Mouse (Mus musculus) hindbrain, embryonic 12.5 days (tissue): ENCODE measurements around the gene Dynll1. TPM values are rescaled to one million over a fixed set of nuclear protein-coding genes. Genes with fewer than 3 reads are reported as not detected.
A peak's percentile ranks its signal among the peaks of the same experiment; 100 is the strongest.

Experiments
- ATAC-seq: fragments of 200-750 bp; cut with Nextera tagmentation; 2 replicates; pipeline ENCODE4 v1.8.0; 2017; ENCODE audit warnings: moderate TSS enrichment; ENCODE audit not compliant: low FRiP score
- H3K27ac ChIP-seq: fragments of 300-500 bp; sonication (generic); 2 replicates; pipeline ENCODE4 v1.5.1; 2016; ENCODE audit warnings: mild to moderate bottlenecking
- H3K27me3 ChIP-seq: fragments of 300-500 bp; sonication (generic); 2 replicates; pipeline ENCODE4 v1.6.1; 2016; ENCODE audit warnings: mild to moderate bottlenecking
- H3K36me3 ChIP-seq: fragments of 300-500 bp; sonication (generic); 2 replicates; pipeline ENCODE4 v1.6.1; 2016; ENCODE audit warnings: mild to moderate bottlenecking
- H3K4me1 ChIP-seq: fragments of 300-500 bp; sonication (generic); 2 replicates; pipeline ENCODE4 v1.6.1; 2016
- H3K4me2 ChIP-seq: fragments of 300-500 bp; sonication (generic); replicated peaks from 2 replicates; pipeline ENCODE4 v1.6.1; 2016; ENCODE audit warnings: mild to moderate bottlenecking
- H3K4me3 ChIP-seq: fragments of 300-500 bp; sonication (generic); 2 replicates; pipeline ENCODE4 v1.5.1; 2016; ENCODE audit warnings: mild to moderate bottlenecking
- H3K9ac ChIP-seq: fragments of 300-500 bp; sonication (generic); 2 replicates; pipeline ENCODE4 v1.6.1; 2016; ENCODE audit warnings: mild to moderate bottlenecking, moderate library complexity
- H3K9me3 ChIP-seq: fragments of 300-500 bp; sonication (generic); replicated peaks from 2 replicates; pipeline ENCODE4 v1.6.1; 2016; ENCODE audit warnings: mild to moderate bottlenecking
- WGBS: fragments of 180-500 bp; shearing (Covaris S2); methylation state at CpG from one replicate; pipeline ENCODE4 v1.1.7; 2016; 5-methylcytosine and 5-hydroxymethylcytosine counted together
- polyA plus RNA-seq: library from polyadenylated mRNA; unstranded; fragments of >200 nt; fragmentation: Nextera tagmentation; extraction: Ambion mirVana; gene quantifications from 2 replicates; pipeline ENCODE4 v1.2.1, GENCODE M21; 2016

Dynll1 gene
- polyA plus RNA-seq, 1 experiment from 2014 or later, result 1,383 TPM

- peak; percentile 91 for ATAC-seq
- H3K4me1 ChIP-seq, result peaks cover 33% of the 10 kb centered on the region
Observed at GRCm38 (mm10) chr5:115272812-115273548, 27.8 kb downstream of the Dynll1 start, which contains the start of gene Rnf10. Rnf10 (minus strand) TSS chr5:115272898.

GRCm38 (mm10) chr5:115271931-115272811 lies 28.6 kb downstream of the Dynll1 start:
- under 1% methylated on average over 75 of the region's 77 CpGs for WGBS
- peaks cover 9% of the 10 kb centered on the region for H3K36me3 ChIP-seq
- H3K4me2 ChIP-seq, result peak overlapping the region; percentile 91
- no peaks in the 10 kb centered on the region for H3K27me3 ChIP-seq
- H3K9me3 ChIP-seq, result no peaks in the 10 kb centered on the region
- peaks cover 33% of the 10 kb centered on the region for H3K4me1 ChIP-seq
- H3K9ac ChIP-seq, result peak overlapping the region; percentile 99
- H3K27ac ChIP-seq, result peak overlapping the region; percentile 87
- peak overlapping the region; percentile 100 for H3K4me3 ChIP-seq
- ATAC-seq, result peak; percentile 63; the same call in 1 of the 2 replicates

More at GRCm38 (mm10) chr5:115272812-115273548, 27.8 kb downstream of the Dynll1 start, which contains the start of gene Rnf10:
- 14% methylated on average over 26 of the region's 26 CpGs for WGBS
- H3K27ac ChIP-seq, result peak within 1 kb of the TSS; percentile 87
- H3K4me2 ChIP-seq, result peak within 1 kb of the TSS; percentile 91
- H3K9me3 ChIP-seq, result no peaks in the 10 kb centered on the region
- peak within 1 kb of the TSS; percentile 99 for H3K9ac ChIP-seq
- H3K36me3 ChIP-seq, result peaks cover 9% of the 10 kb centered on the region
- H3K4me3 ChIP-seq, result peak within 1 kb of the TSS; percentile 100
- H3K27me3 ChIP-seq, result no peaks in the 10 kb centered on the region

GRCm38 (mm10) chr5:115269969-115270368 lies 30.8 kb downstream of the Dynll1 start:
- peak overlapping the region; percentile 91 for H3K4me2 ChIP-seq
- WGBS, result 100% methylated on average over 1 of the region's 1 CpGs
- peak overlapping the region; percentile 8; the same call in 1 of the 2 replicates for H3K4me3 ChIP-seq
- H3K4me1 ChIP-seq, result peaks cover 41% of the 10 kb centered on the region
- no peaks in the 10 kb centered on the region for H3K27me3 ChIP-seq
- peaks cover 22% of the 10 kb centered on the region for H3K36me3 ChIP-seq
- peak overlapping the region; percentile 35; the same call in 1 of the 2 replicates for H3K9ac ChIP-seq
- no peak overlapping the region for H3K27ac ChIP-seq
- no peak for ATAC-seq
- no peaks in the 10 kb centered on the region for H3K9me3 ChIP-seq

GRCm38 (mm10) chr5:115268266-115268665 lies 32.5 kb downstream of the Dynll1 start:
- H3K27me3 ChIP-seq, result no peaks in the 10 kb centered on the region
- H3K36me3 ChIP-seq, result peaks cover 24% of the 10 kb centered on the region
- no peak overlapping the region for H3K4me2 ChIP-seq
- ATAC-seq, result no peak
- H3K9ac ChIP-seq, result no peak overlapping the region
- peaks cover 38% of the 10 kb centered on the region for H3K4me1 ChIP-seq
- no peaks in the 10 kb centered on the region for H3K9me3 ChIP-seq
- no peak overlapping the region for H3K27ac ChIP-seq
- 76% methylated on average over 3 of the region's 3 CpGs for WGBS
- no peak overlapping the region for H3K4me3 ChIP-seq

- no peaks in the 10 kb centered on the region for H3K9me3 ChIP-seq
- no peak overlapping the region for H3K27ac ChIP-seq
- WGBS, result 89% methylated on average over 3 of the region's 3 CpGs
- H3K4me3 ChIP-seq, result no peak overlapping the region
- no peak for ATAC-seq
- H3K27me3 ChIP-seq, result no peaks in the 10 kb centered on the region
- H3K9ac ChIP-seq, result no peak overlapping the region
- no peak overlapping the region for H3K4me2 ChIP-seq
- H3K4me1 ChIP-seq, result peaks cover 36% of the 10 kb centered on the region
- H3K36me3 ChIP-seq, result peaks cover 24% of the 10 kb centered on the region
Observed at GRCm38 (mm10) chr5:115267469-115268045, 33.2 kb downstream of the Dynll1 start.

GRCm38 (mm10) chr5:115266787-115267468 lies 33.9 kb downstream of the Dynll1 start:
- peaks cover 36% of the 10 kb centered on the region for H3K4me1 ChIP-seq

GRCm38 (mm10) chr5:115266340-115266739 lies 34.5 kb downstream of the Dynll1 start:
- Histone ChIP-seq H3K4me1 (peaks cover 32% of the 10 kb centered on the region), H3K9ac (no peak overlapping the region), H3K9me3 (no peaks in the 10 kb centered on the region), H3K27me3 (no peaks in the 10 kb centered on the region), H3K4me2 (peak overlapping the region; percentile 3; the same call in 1 of the 2 replicates), H3K4me3 (no peak overlapping the region), H3K36me3 (peaks cover 24% of the 10 kb centered on the region), H3K27ac (0 out of 2 replicates have a peak overlapping the region, but pooled peaks have one; percentile 1)
- no peak for ATAC-seq
- 91% methylated on average over 5 of the region's 5 CpGs for WGBS

More at GRCm38 (mm10) chr5:115266787-115267468, 33.9 kb downstream of the Dynll1 start:
- Histone ChIP-seq H3K27ac (no peak overlapping the region), H3K27me3 (no peaks in the 10 kb centered on the region), H3K9me3 (no peaks in the 10 kb centered on the region), H3K36me3 (peaks cover 24% of the 10 kb centered on the region), H3K9ac (no peak overlapping the region), H3K4me3 (no peak overlapping the region), H3K4me2 (no peak overlapping the region)
- 91% methylated on average over 8 of the region's 8 CpGs for WGBS
- no peak for ATAC-seq

GRCm38 (mm10) chr5:115262502-115263291 lies 38.1 kb downstream of the Dynll1 start:
- ATAC-seq, result no peak
- Histone ChIP-seq H3K36me3 (peaks cover 41% of the 10 kb centered on the region), H3K4me1 (peaks cover 8% of the 10 kb centered on the region; the same call in 1 of the 2 replicates), H3K9me3 (no peaks in the 10 kb centered on the region), H3K9ac (no peak overlapping the region), H3K4me3 (no peak overlapping the region), H3K27ac (no peak overlapping the region), H3K4me2 (no peak overlapping the region), H3K27me3 (no peaks in the 10 kb centered on the region)
- WGBS, result 90% methylated on average over 14 of the region's 14 CpGs

GRCm38 (mm10) chr5:115261880-115262279 lies 38.9 kb downstream of the Dynll1 start:
- Histone ChIP-seq H3K4me2 (no peak overlapping the region), H3K9ac (no peak overlapping the region), H3K4me3 (no peak overlapping the region), H3K27ac (no peak overlapping the region), H3K9me3 (no peaks in the 10 kb centered on the region), H3K36me3 (peaks cover 45% of the 10 kb centered on the region), H3K4me1 (peaks cover 8% of the 10 kb centered on the region; the same call in 1 of the 2 replicates), H3K27me3 (no peaks in the 10 kb centered on the region)
- 100% methylated on average over 1 of the region's 1 CpGs for WGBS
- no peak for ATAC-seq

GRCm38 (mm10) chr5:115261141-115261540 lies 39.7 kb downstream of the Dynll1 start:
- ATAC-seq, result no peak
- Histone ChIP-seq H3K9me3 (no peaks in the 10 kb centered on the region), H3K36me3 (peaks cover 45% of the 10 kb centered on the region), H3K27ac (no peak overlapping the region), H3K4me3 (no peak overlapping the region), H3K4me1 (peaks cover 4% of the 10 kb centered on the region; the same call in 1 of the 2 replicates), H3K4me2 (no peak overlapping the region), H3K9ac (no peak overlapping the region), H3K27me3 (no peaks in the 10 kb centered on the region)
- 91% methylated on average over 8 of the region's 8 CpGs for WGBS

GRCm38 (mm10) chr5:115260356-115260755 lies 40.4 kb downstream of the Dynll1 start:
- Histone ChIP-seq H3K9ac (no peak overlapping the region), H3K4me1 (no peaks in the 10 kb centered on the region), H3K9me3 (no peaks in the 10 kb centered on the region), H3K27me3 (no peaks in the 10 kb centered on the region), H3K27ac (no peak overlapping the region), H3K4me2 (no peak overlapping the region), H3K4me3 (no peak overlapping the region), H3K36me3 (peaks cover 49% of the 10 kb centered on the region)
- WGBS, result 90% methylated on average over 6 of the region's 6 CpGs
- ATAC-seq, result no peak
